Mouse (Mus musculus): ENCODE measurements around the gene Prkch.

DNA sequence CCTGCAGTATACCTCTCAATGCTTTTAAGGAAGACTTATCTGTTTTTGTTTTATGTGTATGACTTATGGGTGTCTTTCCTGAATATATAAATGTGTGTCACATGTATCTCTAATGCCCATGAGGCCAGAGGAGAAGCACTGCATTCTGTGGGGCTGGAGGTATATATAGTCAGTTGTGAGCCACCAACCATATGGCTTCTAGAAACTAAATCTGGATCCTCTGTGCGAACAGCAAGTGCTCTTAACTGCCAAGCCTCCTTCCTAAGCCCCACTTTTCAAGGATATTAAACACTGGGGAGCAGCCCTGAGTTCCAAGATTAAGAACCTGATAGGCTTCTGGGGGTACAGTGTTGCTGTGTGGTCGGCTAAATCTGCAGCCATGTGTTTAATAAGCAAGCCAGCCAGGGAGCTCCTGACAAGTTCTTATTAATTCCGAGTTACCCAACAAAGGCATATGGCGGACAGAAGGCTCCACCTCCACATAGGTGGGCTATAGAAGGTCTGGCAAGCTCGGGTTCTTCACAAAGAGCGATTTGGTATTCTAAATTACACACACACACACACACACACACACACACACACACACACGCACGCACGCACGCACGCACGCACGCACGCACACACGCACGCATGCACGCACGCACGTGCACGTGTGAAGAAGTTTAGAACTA lies 25.9 kb upstream of the Prkch start:
- TF ChIP-seq GATA1 (IDR thresholded peaks at IDR 0.05; ENCODE audit: borderline replicate concordance, low read length), result no peak
- no peak for TF ChIP-seq CTCF (IDR thresholded peaks at IDR 0.05; ENCODE audit: low read depth, low read length)
- TF ChIP-seq POLR2AphosphoS5 (IDR thresholded peaks at IDR 0.05; ENCODE audit: insufficient replicate concordance, low read depth, low read length), result no peak
